Mouse (Mus musculus): Measurements from ENCODE around the gene Serping1. TPM values are rescaled to one million over a fixed set of nuclear protein-coding genes. Genes with fewer than 3 reads are reported as not detected.

The Serping1 gene
- polyA plus RNA-seq, 1 experiment = 135 TPM

DNA sequence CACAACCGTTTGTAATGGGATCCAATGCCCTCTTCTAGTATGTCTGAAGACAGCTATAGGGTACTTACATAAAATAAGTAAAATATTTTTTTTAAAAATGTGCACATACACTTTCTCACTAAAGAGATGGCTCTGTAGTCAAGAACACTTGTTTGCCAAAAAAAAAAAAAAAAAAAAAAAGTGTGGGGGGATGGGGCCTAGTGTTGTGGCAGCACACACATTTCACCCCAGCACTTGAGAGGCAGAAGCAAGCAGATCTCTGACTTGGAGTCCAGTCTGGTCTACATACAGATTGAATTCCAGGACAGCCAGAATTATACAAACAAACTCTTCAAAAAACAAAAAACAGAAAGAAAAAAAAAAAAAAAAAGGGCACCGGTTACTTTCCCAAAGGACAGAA lies 54.5 kb downstream of the Serping1 start:
- Histone ChIP-seq H3K4me3 (ENCODE audit: extremely low read depth, insufficient read depth, insufficient read length) (no peak overlapping the region), H3K27me3 (ENCODE audit: control insufficient read depth, insufficient read depth, low read length) (no peaks in the 10 kb centered on the region), H3K27ac (ENCODE audit: insufficient read depth, low read length) (no peak overlapping the region), H3K36me3 (ENCODE audit: control insufficient read depth, insufficient read depth, low read length) (peaks cover 13% of the 10 kb centered on the region), H3K4me1 (ENCODE audit: control insufficient read depth, insufficient read depth, insufficient read length) (peaks cover 4% of the 10 kb centered on the region)
- DNase-seq (ENCODE audit: low read depth in 1 of 2, low spot score in 2 of 2) = no peak
- WGBS = 97% methylated on average over 2 of the region's 2 CpGs
- no peak for TF ChIP-seq CTCF (IDR thresholded peaks at IDR 0.05; ENCODE audit: extremely low read depth, insufficient read depth, insufficient read length, insufficient replicate concordance)
- TF ChIP-seq POLR2A (IDR thresholded peaks at IDR 0.05; ENCODE audit: low read depth, low read length) = no peak

DNA sequence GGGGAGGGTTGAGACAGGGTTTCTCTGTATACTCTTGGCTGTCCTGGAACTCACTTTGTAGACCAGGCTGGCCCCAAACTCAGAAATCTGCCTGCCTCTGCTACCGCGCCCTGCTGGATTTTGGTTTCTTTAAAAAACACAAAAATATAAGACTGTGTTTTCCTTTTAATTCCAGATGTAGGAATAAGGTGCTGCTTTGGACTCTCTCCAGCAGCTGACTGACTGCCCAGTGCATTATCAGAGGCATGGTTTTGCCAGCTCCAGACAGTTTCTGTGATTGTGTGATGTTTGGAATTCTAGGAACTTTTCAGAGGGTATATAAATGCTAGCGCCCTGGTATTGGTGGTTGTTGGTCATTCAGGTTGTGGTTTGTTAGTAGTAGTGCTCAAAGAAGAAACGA lies 57.9 kb downstream of the Serping1 start:
- Histone ChIP-seq H3K4me1 (ENCODE audit: control insufficient read depth, insufficient read depth, insufficient read length) (peaks cover 3% of the 10 kb centered on the region), H3K27me3 (ENCODE audit: control insufficient read depth, insufficient read depth, low read length) (no peaks in the 10 kb centered on the region), H3K36me3 (ENCODE audit: control insufficient read depth, insufficient read depth, low read length) (peaks cover 1% of the 10 kb centered on the region; the same call in 1 of the 2 replicates), H3K4me3 (ENCODE audit: extremely low read depth, insufficient read depth, insufficient read length) (no peak overlapping the region), H3K27ac (ENCODE audit: insufficient read depth, low read length) (no peak overlapping the region)
- whole genome bisulfite sequencing = 90% methylated on average over 4 of the region's 4 CpGs
- DNase-seq (ENCODE audit: low read depth in 1 of 2, low spot score in 2 of 2) = no peak
- no peak for TF ChIP-seq POLR2A (IDR thresholded peaks at IDR 0.05; ENCODE audit: low read depth, low read length)
- no peak for TF ChIP-seq CTCF (IDR thresholded peaks at IDR 0.05; ENCODE audit: extremely low read depth, insufficient read depth, insufficient read length, insufficient replicate concordance)

DNA sequence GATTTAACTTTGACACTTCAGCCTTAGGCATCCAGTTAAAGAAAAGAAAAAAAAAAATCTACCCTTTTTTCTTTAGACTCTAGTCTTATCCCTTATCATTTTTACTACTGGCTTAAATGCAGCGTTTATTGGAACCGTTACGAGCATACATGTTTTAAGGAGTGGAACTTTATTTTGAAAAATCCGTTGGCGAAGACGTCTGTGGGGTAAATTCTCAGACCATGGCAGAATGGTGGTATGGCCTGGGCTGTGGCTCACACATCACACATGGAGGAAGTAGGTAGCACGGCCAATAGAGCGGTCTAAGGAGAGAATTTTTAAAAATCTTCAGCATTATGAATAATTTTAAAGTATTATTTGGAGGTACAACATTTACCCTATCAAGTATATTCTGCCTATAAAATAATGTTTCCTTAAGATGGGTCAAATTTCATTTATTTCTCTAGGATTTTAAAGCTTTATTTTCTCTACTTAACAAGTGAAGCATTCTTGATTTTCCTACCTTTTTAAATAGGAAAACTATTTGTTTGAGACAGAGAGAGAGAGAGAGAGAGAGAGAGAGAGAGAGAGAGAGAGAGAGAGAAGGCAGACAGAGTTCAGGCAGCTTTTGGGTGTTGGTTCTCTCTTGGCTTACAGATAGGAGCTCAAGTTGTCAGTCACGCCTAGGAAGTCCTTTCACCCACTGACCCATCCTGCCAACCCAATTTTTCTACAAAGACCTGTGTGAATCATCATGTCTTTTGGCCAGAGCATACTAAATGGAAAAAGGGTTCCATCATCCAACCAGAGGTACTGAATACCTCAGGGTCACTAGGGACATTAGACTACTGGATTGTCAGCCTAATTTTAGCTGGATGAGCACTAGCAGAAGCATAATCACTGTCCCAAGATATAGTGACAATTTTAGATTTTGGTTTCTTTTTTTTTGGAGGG lies 58.6 kb downstream of the Serping1 start:
- Histone ChIP-seq H3K36me3 (ENCODE audit: control insufficient read depth, insufficient read depth, low read length) (peaks cover 1% of the 10 kb centered on the region; the same call in 1 of the 2 replicates), H3K27me3 (ENCODE audit: control insufficient read depth, insufficient read depth, low read length) (no peaks in the 10 kb centered on the region), H3K4me3 (ENCODE audit: extremely low read depth, insufficient read depth, insufficient read length) (peak overlapping the region; percentile 98; the same call in 1 of the 2 replicates), H3K4me1 (ENCODE audit: control insufficient read depth, insufficient read depth, insufficient read length) (peaks cover 3% of the 10 kb centered on the region), H3K27ac (ENCODE audit: insufficient read depth, low read length) (peak overlapping the region; percentile 90)
- no peak for DNase-seq (ENCODE audit: low read depth in 1 of 2, low spot score in 2 of 2)
- TF ChIP-seq POLR2A (IDR thresholded peaks at IDR 0.05; ENCODE audit: low read depth, low read length) = no peak
- no peak for TF ChIP-seq CTCF (IDR thresholded peaks at IDR 0.05; ENCODE audit: extremely low read depth, insufficient read depth, insufficient read length, insufficient replicate concordance)
- 14% methylated on average over 9 of the region's 9 CpGs for WGBS

DNA sequence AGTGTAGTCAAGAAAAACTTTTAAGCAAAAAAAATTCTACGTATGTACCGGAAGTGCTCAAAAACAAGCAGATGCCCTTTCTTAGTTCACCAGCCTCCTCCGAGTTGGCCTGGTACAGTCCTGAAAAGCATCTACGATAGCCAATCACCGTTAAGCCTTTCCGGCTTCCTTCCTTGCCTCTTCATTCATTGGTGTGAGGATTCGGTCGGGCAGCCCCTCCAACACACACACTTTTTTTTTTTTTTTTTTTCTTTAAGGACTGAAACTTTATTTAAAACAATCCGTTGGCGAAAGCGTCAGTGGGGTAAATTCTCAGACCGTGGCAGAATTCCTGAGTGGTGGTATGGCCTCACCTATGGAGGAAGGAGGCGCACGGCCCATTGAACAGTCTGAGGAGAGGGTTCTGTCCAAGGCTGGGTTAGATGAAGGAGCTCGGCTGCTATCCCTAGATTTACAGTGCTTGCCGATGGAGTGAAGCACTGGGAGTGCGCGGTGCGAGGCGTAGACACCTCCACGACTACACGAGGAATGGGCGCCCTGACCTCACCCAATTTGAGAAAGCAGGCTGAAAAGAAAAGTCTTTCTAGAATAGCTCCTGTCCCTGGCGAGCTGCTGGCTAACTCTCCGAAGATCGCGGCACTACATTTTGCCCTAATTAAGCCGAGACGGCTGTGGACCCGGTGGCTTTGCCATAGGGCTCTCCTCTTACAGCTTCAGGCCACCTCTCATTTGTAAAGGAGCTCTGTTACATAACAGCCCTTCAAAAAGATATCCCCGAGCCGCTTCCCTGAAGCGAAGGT lies 59.5 kb downstream of the Serping1 start:
- Histone ChIP-seq H3K27ac (ENCODE audit: insufficient read depth, low read length) (peak overlapping the region; percentile 94), H3K4me1 (ENCODE audit: control insufficient read depth, insufficient read depth, insufficient read length) (peaks cover 3% of the 10 kb centered on the region), H3K27me3 (ENCODE audit: control insufficient read depth, insufficient read depth, low read length) (no peaks in the 10 kb centered on the region), H3K4me3 (ENCODE audit: extremely low read depth, insufficient read depth, insufficient read length) (peak overlapping the region; percentile 98), H3K36me3 (ENCODE audit: control insufficient read depth, insufficient read depth, low read length) (peaks cover 2% of the 10 kb centered on the region)
- no peak for TF ChIP-seq CTCF (IDR thresholded peaks at IDR 0.05; ENCODE audit: extremely low read depth, insufficient read depth, insufficient read length, insufficient replicate concordance)
- DNase-seq (ENCODE audit: low read depth in 1 of 2, low spot score in 2 of 2) = peak; percentile 74 to 98
- WGBS = under 1% methylated on average over 33 of the region's 33 CpGs

Other genes starting within 250 kb of the Serping1 start
- gene Ctnnd1, start 124.7 kb downstream of the Serping1 start, polyA plus RNA-seq (2012; rRNA removed) = 12.3 and 14.7 TPM in 2 replicates
- gene Btbd18, start 116.4 kb downstream of the Serping1 start, polyA plus RNA-seq (2012; rRNA removed) = not detected in 2 replicates
- gene Selenoh, start 104.7 kb downstream of the Serping1 start, polyA plus RNA-seq (2012; rRNA removed) = 52.6 and 76.8 TPM in 2 replicates
- gene Gm28635, start 97.4 kb downstream of the Serping1 start, polyA plus RNA-seq (2012; rRNA removed) = not detected in 2 replicates
- gene Med19, start 97.0 kb downstream of the Serping1 start, polyA plus RNA-seq (2012; rRNA removed) = 4.9 and 5.0 TPM in 2 replicates
- gene Tmx2, start 96.3 kb downstream of the Serping1 start, polyA plus RNA-seq (2012; rRNA removed) = 25.3 and 32.3 TPM in 2 replicates
- 24.2 and 27.1 TPM in 2 replicates for gene Zdhhc5, start 60.3 kb downstream of the Serping1 start, polyA plus RNA-seq (2012; rRNA removed)
- gene Clp1, start 48.1 kb downstream of the Serping1 start, polyA plus RNA-seq (2012; rRNA removed) = 12.8 and 13.3 TPM in 2 replicates
- 28.2 and 42.6 TPM in 2 replicates for gene Ypel4, start 41.4 kb downstream of the Serping1 start, polyA plus RNA-seq (2012; rRNA removed)
- 0.28 and 0.32 TPM in 2 replicates for gene Gm19426, start 31.8 kb downstream of the Serping1 start, polyA plus RNA-seq (2012; rRNA removed)
- 125 and 250 TPM in 2 replicates for gene Ube2l6, start 23.4 kb upstream of the Serping1 start, polyA plus RNA-seq (2012; rRNA removed)
- 0.04 TPM in 1 of 2 replicates, not detected in the other for gene Smtnl1, start 47.2 kb upstream of the Serping1 start, polyA plus RNA-seq (2012; rRNA removed)
- 19.0 and 24.4 TPM in 2 replicates for gene Timm10, start 51.6 kb upstream of the Serping1 start, polyA plus RNA-seq (2012; rRNA removed)
- 59.6 and 70.0 TPM in 2 replicates for gene Slc43a1, start 63.4 kb upstream of the Serping1 start, polyA plus RNA-seq (2012; rRNA removed)
- 3.0 and 7.3 TPM in 2 replicates for gene Rtn4rl2, start 111.3 kb upstream of the Serping1 start, polyA plus RNA-seq (2012; rRNA removed)
- gene Slc43a3, start 161.1 kb upstream of the Serping1 start, polyA plus RNA-seq (2012; rRNA removed) = 45.3 and 51.1 TPM in 2 replicates
- 14.5 and 42.2 TPM in 2 replicates for gene Prg2, start 205.0 kb upstream of the Serping1 start, polyA plus RNA-seq (2012; rRNA removed)
- gene Prg3, start 212.8 kb upstream of the Serping1 start, polyA plus RNA-seq (2012; rRNA removed) = 3.7 and 5.0 TPM in 2 replicates